12 mouse cellular contexts compared by ENCODE assay signal in genomic region chr15:89474596-89475292, GRCm38 (mm10). TPM values are rescaled to one million over a fixed set of nuclear protein-coding genes. Genes with fewer than 3 reads are reported as not detected.
A peak's percentile ranks its signal among the peaks of the same experiment; 100 is the strongest.
DNase-seq lines count a peak whose midpoint lies in the region; ATAC-seq and TF ChIP-seq lines count a peak whose summit lies in the region.
"Had no signal": no experiment of that assay in that cellular context is flagged by ENCODE, and none has a peak within 500 bp of the region (broad histone marks: within the 10 kb centered on the region; RNA-seq: fewer than 3 reads in every experiment).

No protein-coding gene starts in this region.

- H3K27me3 ChIP-seq in heart, embryonic 16.5 days (ENCODE audit: control insufficient read depth, insufficient read depth, low read length): no peaks in the 10 kb centered on the region
- no peaks in the 10 kb centered on the region for H3K27me3 ChIP-seq in heart, embryonic 11.5 days (ENCODE audit: control insufficient read depth, insufficient read depth, low read length)
- H3K27me3 ChIP-seq in E14TG2a.4 (ENCODE audit: insufficient read depth, low read length): no peaks in the 10 kb centered on the region
- peaks cover 5% of the 10 kb centered on the region; the same call in 1 of the 2 replicates for H3K27me3 ChIP-seq in limb, embryonic 12.5 days
- H3K27me3 ChIP-seq: Patski had no signal

- H3K27ac ChIP-seq in heart, embryonic 16.5 days (ENCODE audit: low read length): no peak overlapping the region
- H3K27ac ChIP-seq in heart, embryonic 11.5 days (ENCODE audit: low read depth, low read length): no peak overlapping the region
- H3K27ac ChIP-seq in brown adipose tissue, adult 24 weeks (replicated peaks; ENCODE audit: low read depth, low read length): no peak overlapping the region
- no peak overlapping the region for H3K27ac ChIP-seq in limb, embryonic 12.5 days

- H3K4me3 ChIP-seq in heart, embryonic 16.5 days (ENCODE audit: low read length): no peak overlapping the region
- H3K4me3 ChIP-seq in heart, embryonic 11.5 days (ENCODE audit: low read depth, low read length): no peak overlapping the region; the same call in 1 of the 2 replicates
- peak overlapping the region; percentile 84 for H3K4me3 ChIP-seq in E14TG2a.4 (replicated peaks; ENCODE audit: low read length)
- H3K4me3 ChIP-seq in brown adipose tissue, adult 24 weeks (ENCODE audit: insufficient read depth, low read depth, low read length): peak overlapping the region; percentile 70
- H3K4me3 ChIP-seq in limb, embryonic 12.5 days (replicated peaks): no peak overlapping the region

- H3K36me3 ChIP-seq in heart, embryonic 16.5 days (ENCODE audit: control insufficient read depth, insufficient read depth): no peaks in the 10 kb centered on the region
- no peaks in the 10 kb centered on the region for H3K36me3 ChIP-seq in heart, embryonic 11.5 days (ENCODE audit: control insufficient read depth, insufficient read depth, low read length)
- H3K36me3 ChIP-seq in E14TG2a.4 (ENCODE audit: insufficient read depth, low read length): peaks cover 19% of the 10 kb centered on the region
- no peaks in the 10 kb centered on the region for H3K36me3 ChIP-seq in limb, embryonic 12.5 days

- H3K4me2 ChIP-seq in heart, embryonic 16.5 days (ENCODE audit: low read depth, low read length): peak overlapping the region; percentile 92; the same call in 1 of the 2 replicates
- no peak overlapping the region for H3K4me2 ChIP-seq in heart, embryonic 11.5 days
- peak overlapping the region; percentile 85; the same call in 1 of the 2 replicates for H3K4me2 ChIP-seq in limb, embryonic 12.5 days

- no peak for DNase-seq in retina, postnatal 1 day
- no peak for DNase-seq in gastrocnemius, adult 18-20 months (ENCODE audit: low spot score)
- no peak for DNase-seq in layer of hippocampus, adult 18-20 months (ENCODE audit: low spot score in 2 of 2)
- DNase-seq: lung, adult 18-20 months had no signal

- H3K9ac ChIP-seq in heart, embryonic 16.5 days (ENCODE audit: low read length): no peak overlapping the region
- no peak overlapping the region; the same call in 1 of the 2 replicates for H3K9ac ChIP-seq in heart, embryonic 11.5 days (ENCODE audit: low read depth, low read length)
- H3K9ac ChIP-seq in limb, embryonic 12.5 days (replicated peaks): no peak overlapping the region

- WGBS in heart, embryonic 16.5 days: 90% methylated on average over 19 of the region's 19 CpGs
- whole genome bisulfite sequencing in heart, embryonic 11.5 days (ENCODE audit: insufficient replicate concordance): 90% methylated on average over 19 of the region's 19 CpGs
- WGBS in limb, embryonic 12.5 days: 92% methylated on average over 19 of the region's 19 CpGs

- H3K4me1 ChIP-seq in heart, embryonic 16.5 days (ENCODE audit: control insufficient read depth, insufficient read depth, low read length): peaks cover 11% of the 10 kb centered on the region
- peaks cover 9% of the 10 kb centered on the region for H3K4me1 ChIP-seq in heart, embryonic 11.5 days (ENCODE audit: control insufficient read depth, insufficient read depth, low read length)
- peaks cover 77% of the 10 kb centered on the region for H3K4me1 ChIP-seq in E14TG2a.4 (replicated peaks; ENCODE audit: low read depth, low read length)
- peaks cover 18% of the 10 kb centered on the region for H3K4me1 ChIP-seq in brown adipose tissue, adult 24 weeks (ENCODE audit: control insufficient read depth, insufficient read depth, insufficient read length, low read length)
- peaks cover 9% of the 10 kb centered on the region; the same call in 1 of the 2 replicates for H3K4me1 ChIP-seq in limb, embryonic 12.5 days (replicated peaks)

- ATAC-seq in heart, embryonic 16.5 days (replicated peaks; ENCODE audit: extremely low read depth, insufficient read depth, low FRiP score): no peak
- no peak for ATAC-seq in heart, embryonic 11.5 days (replicated peaks; ENCODE audit: insufficient number of reproducible peaks, low FRiP score, low TSS enrichment)
- ATAC-seq in limb, embryonic 12.5 days (ENCODE audit: insufficient number of reproducible peaks, insufficient read depth, low FRiP score, low TSS enrichment, low read depth): no peak
- ATAC-seq: Patski had no signal

- no peak for TF ChIP-seq CTCF in E14TG2a.4 (conservative IDR thresholded peaks at IDR 0.05; ENCODE audit: low read length)

- H3K9me3 ChIP-seq in heart, embryonic 16.5 days (replicated peaks; ENCODE audit: control insufficient read depth, low read length): no peaks in the 10 kb centered on the region
- H3K9me3 ChIP-seq in heart, embryonic 11.5 days (replicated peaks; ENCODE audit: control insufficient read depth, low read length): no peaks in the 10 kb centered on the region
- H3K9me3 ChIP-seq in E14TG2a.4 (ENCODE audit: low read length): no peaks in the 10 kb centered on the region
- no peaks in the 10 kb centered on the region for H3K9me3 ChIP-seq in limb, embryonic 12.5 days

RNA-seq across cellular contexts. Expression of gene Arsa, which starts 2.5 kb away (rescaled TPM):
- 15.9 and 17.3 TPM in 2 replicates for polyA plus RNA-seq in heart, embryonic 16.5 days (2015; fragmentation: Nextera tagmentation; extraction: Ambion mirVana)
- polyA plus RNA-seq in heart, embryonic 11.5 days (2014; fragmentation: Nextera tagmentation; extraction: Ambion mirVana): 9.4 TPM in 2 replicates
- polyA plus RNA-seq in brown adipose tissue, adult 24 weeks (2012; ENCODE audit: insufficient read depth, insufficient read length, missing spikeins): 17.2 and 24.2 TPM in 2 replicates
- 15.2 and 15.6 TPM in 2 replicates for polyA plus RNA-seq in limb, embryonic 12.5 days (2016; fragmentation: Nextera tagmentation; extraction: Ambion mirVana)
- total RNA-seq in gastrocnemius, adult 18-20 months (2021): 1 to 10 TPM; 2.8 to 4.0 TPM
- total RNA-seq in layer of hippocampus, adult 18-20 months (2021): 10 to 100 TPM; 28.1 to 29.6 TPM

RNA-seq across cellular contexts. Expression of gene Mapk8ip2, which starts 21.0 kb away (rescaled TPM):
- polyA plus RNA-seq in heart, embryonic 16.5 days (2015; fragmentation: Nextera tagmentation; extraction: Ambion mirVana): 0.11 and 0.29 TPM in 2 replicates
- polyA plus RNA-seq in heart, embryonic 11.5 days (2014; fragmentation: Nextera tagmentation; extraction: Ambion mirVana): 0.19 and 0.68 TPM in 2 replicates
- not detected in 2 replicates for polyA plus RNA-seq in brown adipose tissue, adult 24 weeks (2012; ENCODE audit: insufficient read depth, insufficient read length, missing spikeins)
- polyA plus RNA-seq in limb, embryonic 12.5 days (2016; fragmentation: Nextera tagmentation; extraction: Ambion mirVana): 2.0 and 2.1 TPM in 2 replicates
- under 1 TPM; 0.25 to 0.57 TPM for total RNA-seq in gastrocnemius, adult 18-20 months (2021)
- 100 to 1,000 TPM; 266 to 269 TPM for total RNA-seq in layer of hippocampus, adult 18-20 months (2021)

RNA-seq across cellular contexts. Expression of gene Shank3, which starts 24.7 kb away (rescaled TPM):
- polyA plus RNA-seq in heart, embryonic 16.5 days (2015; fragmentation: Nextera tagmentation; extraction: Ambion mirVana): 1.6 and 2.0 TPM in 2 replicates
- polyA plus RNA-seq in heart, embryonic 11.5 days (2014; fragmentation: Nextera tagmentation; extraction: Ambion mirVana): 2.1 and 2.7 TPM in 2 replicates
- polyA plus RNA-seq in brown adipose tissue, adult 24 weeks (2012; ENCODE audit: insufficient read depth, insufficient read length, missing spikeins): 6.8 and 15.5 TPM in 2 replicates
- 2.4 and 3.2 TPM in 2 replicates for polyA plus RNA-seq in limb, embryonic 12.5 days (2016; fragmentation: Nextera tagmentation; extraction: Ambion mirVana)
- total RNA-seq in gastrocnemius, adult 18-20 months (2021): 10 to 100 TPM in 1 of 2 experiments, 1 to 10 TPM in 1; 8.9 to 12.6 TPM
- 100 to 1,000 TPM; 232 to 243 TPM for total RNA-seq in layer of hippocampus, adult 18-20 months (2021)

RNA-seq across cellular contexts. Expression of gene Chkb, which starts 45.0 kb away (rescaled TPM):
- polyA plus RNA-seq in heart, embryonic 16.5 days (2015; fragmentation: Nextera tagmentation; extraction: Ambion mirVana): 80.5 and 84.9 TPM in 2 replicates
- polyA plus RNA-seq in heart, embryonic 11.5 days (2014; fragmentation: Nextera tagmentation; extraction: Ambion mirVana): 67.6 and 68.1 TPM in 2 replicates
- polyA plus RNA-seq in brown adipose tissue, adult 24 weeks (2012; ENCODE audit: insufficient read depth, insufficient read length, missing spikeins): 151 and 203 TPM in 2 replicates
- 59.2 and 61.8 TPM in 2 replicates for polyA plus RNA-seq in limb, embryonic 12.5 days (2016; fragmentation: Nextera tagmentation; extraction: Ambion mirVana)
- total RNA-seq in gastrocnemius, adult 18-20 months (2021): 10 to 100 TPM; 19.7 to 27.0 TPM
- 10 to 100 TPM; 40.5 to 41.1 TPM for total RNA-seq in layer of hippocampus, adult 18-20 months (2021)

RNA-seq across cellular contexts. Expression of gene Gm44502, which starts 45.2 kb away (rescaled TPM):
- polyA plus RNA-seq in heart, embryonic 16.5 days (2015; fragmentation: Nextera tagmentation; extraction: Ambion mirVana): 0.19 and 0.35 TPM in 2 replicates
- polyA plus RNA-seq in heart, embryonic 11.5 days (2014; fragmentation: Nextera tagmentation; extraction: Ambion mirVana): 0.86 TPM in 1 of 2 replicates, not detected in the other
- polyA plus RNA-seq in brown adipose tissue, adult 24 weeks (2012; ENCODE audit: insufficient read depth, insufficient read length, missing spikeins): 2.1 and 11.4 TPM in 2 replicates
- not detected in 2 replicates for polyA plus RNA-seq in limb, embryonic 12.5 days (2016; fragmentation: Nextera tagmentation; extraction: Ambion mirVana)
- total RNA-seq in gastrocnemius, adult 18-20 months (2021): under 1 TPM in 1 of 2 experiments, not detected in 1; 0.52 TPM
- total RNA-seq in layer of hippocampus, adult 18-20 months (2021): under 1 TPM in 1 of 2 experiments, not detected in 1; 0.42 TPM
- polyA plus RNA-seq: kidney, postnatal 0 days; Patski; stomach, embryonic 14.5 days had no signal

Comparison
In these comparisons a context has a peak if more than half of its experiments do, and no peak if none do; other contexts are left out.
1. H3K4me3 ChIP-seq: peak in E14TG2a.4 (single experiment) and brown adipose tissue, adult 24 weeks (single experiment); none in heart, embryonic 16.5 days (single experiment), heart, embryonic 11.5 days (single experiment) and limb, embryonic 12.5 days (single experiment).